Mouse (Mus musculus) erythroblast, embryonic 14.5 days (primary cell): ENCODE results near the gene Gm21477. TPM values are rescaled to one million over a fixed set of nuclear protein-coding genes. Genes with fewer than 3 reads are reported as not detected.
"Not testable (repeated sequence)": the region's sequence is repeated elsewhere in the genome, so short reads cannot be mapped to it uniquely, and the experiment has no call there.

Experiments used
- H3K27me3 ChIP-seq: 2 replicates; pipeline ENCODE4 v1.6.1; 2012; ENCODE audit warnings: inconsistent platforms; ENCODE audit not compliant: control insufficient read depth
- H3K36me3 ChIP-seq: 2 replicates; pipeline ENCODE4 v1.6.1; 2012; ENCODE audit warnings: mild to moderate bottlenecking, inconsistent platforms; ENCODE audit not compliant: control insufficient read depth
- H3K4me1 ChIP-seq: 2 replicates; pipeline ENCODE4 v1.6.1; 2012; ENCODE audit warnings: inconsistent platforms; ENCODE audit not compliant: control insufficient read depth
- H3K4me3 ChIP-seq: replicated peaks from 2 replicates; pipeline ENCODE3; 2012; ENCODE audit warnings: moderate library complexity, mild to moderate bottlenecking, inconsistent platforms
- H3K9me3 ChIP-seq: 2 replicates; pipeline ENCODE4 v1.6.1; 2012; ENCODE audit warnings: low read length, inconsistent platforms, mixed read lengths; ENCODE audit not compliant: control insufficient read depth
- polyA plus RNA-seq: library from polyadenylated mRNA; stranded (reverse); fragments of >175 nt; gene quantifications from 2 replicates; pipeline ENCODE4 v1.2.3, GENCODE M21; 2012

The Gm21477 gene
- not detected in 2 replicates for polyA plus RNA-seq

GRCm38 (mm10) chrY:87116521-87116920 is at the start of gene Gm21477:
Gene Gm21477, plus strand, starts transcription at chrY:87116821.
- H3K9me3 ChIP-seq, H3K4me3 ChIP-seq, H3K4me1 ChIP-seq, H3K27me3 ChIP-seq, H3K36me3 ChIP-seq: not testable (repeated sequence)
